Mouse (Mus musculus) adrenal gland, adult 8-10 months (tissue): ENCODE data around the gene Zbed6. TPM values are rescaled to one million over a fixed set of nuclear protein-coding genes. Genes with fewer than 3 reads are reported as not detected.
A peak's percentile ranks its signal among the peaks of the same experiment; 100 is the strongest.

ENCODE experiments used
- DNase-seq: peaks from one replicate; pipeline ENCODE4 v3.0.0; 2022
- total RNA-seq, 4 experiments: library from RNA; stranded (reverse); gene quantifications; 2 replicates each; pipeline ENCODE4 v1.2.4; 2022

Zbed6 gene
- total RNA-seq, 4 experiments from 2014 or later: 8.8 to 25.1 (median 17.5) TPM

- no peak for DNase-seq
These were observed 2.3 kb upstream of the Zbed6 start for GRCm38 (mm10) chr1:133662941-133663340.

GRCm38 (mm10) chr1:133661203-133661933 lies 683 bp upstream of the Zbed6 start, which contains the start of gene Gm38394:
Gene Gm38394, minus strand, starts transcription at chr1:133661318.
- DNase-seq: peak; percentile 91

GRCm38 (mm10) chr1:133658878-133659277 lies 1.8 kb downstream of the Zbed6 start:
- no peak for DNase-seq

- DNase-seq: no peak
These were observed 3.9 kb downstream of the Zbed6 start for GRCm38 (mm10) chr1:133656811-133657210.

- DNase-seq: no peak
These were observed 7.7 kb downstream of the Zbed6 start for GRCm38 (mm10) chr1:133653033-133653432.

- DNase-seq: no peak
These were observed 10.2 kb downstream of the Zbed6 start for GRCm38 (mm10) chr1:133650288-133651055.

GRCm38 (mm10) chr1:133645652-133646051 lies 15.0 kb downstream of the Zbed6 start:
- no peak for DNase-seq

- DNase-seq: no peak
These were observed 19.5 kb downstream of the Zbed6 start for GRCm38 (mm10) chr1:133641163-133641562.

- no peak for DNase-seq
These were observed 22.2 kb downstream of the Zbed6 start for GRCm38 (mm10) chr1:133638517-133638916.

GRCm38 (mm10) chr1:133632168-133632567 lies 28.5 kb downstream of the Zbed6 start:
- DNase-seq: no peak

- no peak for DNase-seq
These were observed 35.6 kb downstream of the Zbed6 start for GRCm38 (mm10) chr1:133625052-133625451.

- DNase-seq: no peak
These were observed 42.4 kb downstream of the Zbed6 start for GRCm38 (mm10) chr1:133618311-133618710.

GRCm38 (mm10) chr1:133617908-133618307 lies 42.8 kb downstream of the Zbed6 start:
- DNase-seq: no peak

GRCm38 (mm10) chr1:133613817-133614216 lies 46.9 kb downstream of the Zbed6 start:
- no peak for DNase-seq

- DNase-seq: no peak
These were observed 49.2 kb downstream of the Zbed6 start for GRCm38 (mm10) chr1:133611436-133611835.

- no peak for DNase-seq
These were observed 50.1 kb downstream of the Zbed6 start for GRCm38 (mm10) chr1:133610601-133611000.

GRCm38 (mm10) chr1:133609771-133610502 lies 50.7 kb downstream of the Zbed6 start, which contains the start of gene Snrpe:
Gene Snrpe, minus strand, starts transcription at chr1:133610291.
- peak; percentile 93 for DNase-seq

Other genes starting within 250 kb of the Zbed6 start
- 10 to 100 TPM; 14.7 to 25.2 (median 18.0) TPM for gene Sox13, start 236.5 kb downstream of the Zbed6 start, total RNA-seq
- gene Snrpe, start 50.6 kb downstream of the Zbed6 start, total RNA-seq: 100 to 1,000 TPM in 2 of 4 experiments, 10 to 100 TPM in 2; 98.3 to 118 (median 103) TPM
- 10 to 100 TPM; 23.4 to 37.3 (median 27.2) TPM for gene Gm38394, start 433 bp upstream of the Zbed6 start, total RNA-seq
- gene Lax1, start 29.2 kb upstream of the Zbed6 start, total RNA-seq: under 1 TPM in 3 of 4 experiments, not detected in 1; 0.45 to 0.65 (median 0.62) TPM
- gene Atp2b4, start 140.2 kb upstream of the Zbed6 start, total RNA-seq: 10 to 100 TPM; 32.1 to 71.7 (median 45.6) TPM
- 1 to 10 TPM; 1.0 to 2.2 (median 1.4) TPM for gene Optc, start 247.1 kb upstream of the Zbed6 start, total RNA-seq